Mouse (Mus musculus) adrenal gland, adult 18-20 months (tissue): ENCODE results near the gene Slc4a3. TPM values are rescaled to one million over a fixed set of nuclear protein-coding genes. Genes with fewer than 3 reads are reported as not detected.

ENCODE experiments used
- DNase-seq, 2 experiments: peaks; one replicate each; pipeline ENCODE4 v3.0.0; 2021 to 2022; ENCODE audit warnings: low spot score in 2 of 2
- long read RNA-seq, 2 experiments: library from polyadenylated mRNA; stranded (forward); transcript quantifications; one replicate each; pipeline ENCODE4 v2.0.0; 2021
- total RNA-seq, 2 experiments: library from RNA; stranded (reverse); gene quantifications; 1 replicate in 1 of 2; 2 replicates in 1 of 2; pipeline ENCODE4 v1.2.3; 2021

Slc4a3 gene
- 100 to 1,000 TPM in 1 of 2 experiments, 10 to 100 TPM in 1; 92.6 to 132 TPM for total RNA-seq
- long read RNA-seq, experiment 1, full-length matches to known transcripts = 2 of 73 reads
- long read RNA-seq, experiment 1, partial matches to known transcripts = 27 of 73 reads
- long read RNA-seq, experiment 1, other reads (novel, unspliced or antisense) = 44 of 73 reads
- long read RNA-seq, experiment 2, partial matches to known transcripts = 63 of 134 reads
- long read RNA-seq, experiment 2, other reads (novel, unspliced or antisense) = 71 of 134 reads

- DNase-seq = peak; percentile 68 to 76
Measured at GRCm38 (mm10) chr1:75545965-75546956, at the start of gene Slc4a3. Gene Slc4a3 (plus strand): TSS chr1:75546266.

GRCm38 (mm10) chr1:75498897-75499296 lies 47.2 kb upstream of the Slc4a3 start:
- DNase-seq = no peak

DNA sequence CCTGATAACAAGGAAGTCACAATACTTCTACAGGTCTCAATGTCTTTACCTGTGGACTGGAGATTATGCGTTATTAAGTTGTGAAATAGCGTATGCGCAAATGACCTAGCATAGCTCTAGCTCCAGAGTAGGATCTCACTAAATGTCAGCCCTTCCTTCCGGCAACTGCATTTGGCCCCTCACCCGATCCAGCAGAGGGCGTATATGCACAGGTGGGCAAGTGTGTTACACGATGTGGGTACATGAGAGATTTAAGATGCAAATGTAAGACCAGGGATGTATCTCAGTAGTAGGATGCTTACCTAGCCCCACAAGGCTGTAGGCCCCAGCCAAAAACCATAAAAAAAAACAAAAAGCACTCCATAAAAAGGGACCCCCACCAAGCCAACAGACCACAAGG lies 46.6 kb upstream of the Slc4a3 start:
- DNase-seq = no peak

GRCm38 (mm10) chr1:75501905-75502304 lies 44.2 kb upstream of the Slc4a3 start:
- DNase-seq = no peak

- no peak for DNase-seq
Measured at GRCm38 (mm10) chr1:75502945-75503650, 43.0 kb upstream of the Slc4a3 start.

DNA sequence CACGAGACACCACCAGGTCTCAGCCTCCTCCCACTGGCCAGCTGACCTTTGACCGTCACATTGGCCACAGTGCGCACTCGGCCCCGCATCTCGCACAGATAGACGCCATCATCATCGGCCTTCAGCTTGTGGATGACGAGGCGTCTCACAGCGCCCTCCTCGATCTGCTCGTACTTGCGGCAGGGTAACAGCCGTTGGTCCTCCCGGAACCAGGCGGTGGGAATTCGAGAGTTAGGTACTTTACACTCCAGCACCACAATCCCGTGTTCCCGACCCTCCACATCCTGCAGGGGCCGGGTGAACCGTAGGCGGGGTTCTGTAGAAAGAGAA lies 42.5 kb upstream of the Slc4a3 start:
- DNase-seq = peak in 1 of 2 experiments; percentile 41

GRCm38 (mm10) chr1:75504256-75505045 lies 41.6 kb upstream of the Slc4a3 start:
- DNase-seq = no peak

DNA sequence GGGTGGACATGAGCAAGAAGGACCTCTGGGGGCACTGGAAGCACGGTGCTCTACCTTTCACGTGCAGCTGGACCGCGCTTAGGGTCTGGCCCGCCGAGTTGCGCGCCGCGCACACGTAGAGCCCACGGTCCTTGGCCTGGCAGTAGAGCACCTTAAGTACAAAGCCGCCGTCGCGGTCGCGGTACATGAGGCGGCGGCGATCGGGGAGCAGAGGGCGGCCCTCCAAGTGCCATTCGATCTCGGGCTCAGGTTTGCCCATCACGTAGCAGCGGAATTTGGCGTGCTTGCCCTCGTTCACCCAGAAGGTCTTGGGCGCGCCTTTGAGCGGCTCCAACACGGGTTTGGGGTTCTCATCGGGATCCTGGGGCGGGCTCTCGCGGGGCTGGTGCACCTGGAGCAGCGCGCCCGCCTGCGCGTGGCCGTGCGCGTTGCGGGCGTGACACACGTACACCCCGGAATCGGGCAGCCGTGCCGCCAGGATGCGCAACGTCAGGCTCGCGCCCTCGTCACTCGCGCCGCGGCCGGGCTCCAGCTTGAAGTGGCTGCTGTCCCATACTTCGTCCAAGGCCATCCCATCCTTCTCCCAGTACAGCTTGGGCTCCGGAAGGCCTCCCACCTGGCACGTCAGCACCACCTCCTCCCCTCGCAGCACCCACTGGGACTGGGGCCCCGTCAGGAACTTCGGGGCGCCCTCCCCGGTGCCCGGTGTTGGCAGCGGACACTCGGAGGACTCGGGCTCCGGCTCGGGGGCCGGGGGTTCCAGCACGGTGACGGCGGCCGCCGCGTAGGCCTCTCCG lies 40.7 kb upstream of the Slc4a3 start:
- DNase-seq = peak; percentile 65 to 76

- peak; percentile 54 to 56 for DNase-seq
Measured at GRCm38 (mm10) chr1:75505956-75506831, 39.9 kb upstream of the Slc4a3 start, which contains the start of gene Obsl1. Gene Obsl1 (minus strand): TSS chr1:75506452.

GRCm38 (mm10) chr1:75507006-75507405 lies 39.1 kb upstream of the Slc4a3 start, which contains the start of gene Inha:
Gene Inha (plus strand): TSS chr1:75507077.
- no peak for DNase-seq

DNA sequence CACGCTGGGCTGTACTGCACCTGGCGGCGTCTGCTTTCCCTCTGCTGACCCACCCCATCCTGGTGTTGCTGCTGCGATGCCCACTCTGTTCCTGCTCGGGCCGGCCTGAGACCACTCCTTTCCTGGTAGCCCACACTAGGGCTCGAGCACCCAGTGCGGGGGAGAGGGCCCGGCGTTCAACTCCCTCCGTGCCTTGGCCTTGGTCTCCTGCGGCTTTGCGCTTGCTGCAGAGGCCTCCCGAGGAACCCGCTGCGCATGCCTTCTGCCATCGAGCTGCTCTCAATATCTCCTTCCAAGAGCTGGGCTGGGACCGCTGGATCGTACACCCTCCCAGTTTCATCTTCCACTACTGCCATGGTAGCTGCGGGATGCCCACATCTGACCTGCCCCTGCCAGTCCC lies 36.5 kb upstream of the Slc4a3 start:
- DNase-seq = no peak

DNA sequence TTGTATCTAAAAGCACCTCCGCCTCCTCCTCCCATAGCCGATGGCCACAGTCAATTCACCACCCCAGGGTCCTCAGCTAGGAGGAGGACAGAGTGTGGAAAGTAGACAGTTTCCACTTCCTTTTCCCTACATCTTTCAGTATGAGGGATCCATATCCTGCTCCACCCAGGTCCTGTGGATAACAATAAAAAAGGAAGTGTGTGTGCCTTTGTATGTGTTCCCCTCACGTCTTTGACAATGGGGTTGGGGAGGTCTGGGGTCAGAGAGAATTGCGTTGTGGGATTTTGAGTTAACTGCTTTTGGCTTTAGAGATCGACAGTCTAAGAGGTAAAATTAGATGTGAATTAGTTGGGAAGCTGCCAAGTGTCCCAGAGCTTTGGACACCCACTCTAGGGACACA lies 35.9 kb upstream of the Slc4a3 start:
- no peak for DNase-seq

DNA sequence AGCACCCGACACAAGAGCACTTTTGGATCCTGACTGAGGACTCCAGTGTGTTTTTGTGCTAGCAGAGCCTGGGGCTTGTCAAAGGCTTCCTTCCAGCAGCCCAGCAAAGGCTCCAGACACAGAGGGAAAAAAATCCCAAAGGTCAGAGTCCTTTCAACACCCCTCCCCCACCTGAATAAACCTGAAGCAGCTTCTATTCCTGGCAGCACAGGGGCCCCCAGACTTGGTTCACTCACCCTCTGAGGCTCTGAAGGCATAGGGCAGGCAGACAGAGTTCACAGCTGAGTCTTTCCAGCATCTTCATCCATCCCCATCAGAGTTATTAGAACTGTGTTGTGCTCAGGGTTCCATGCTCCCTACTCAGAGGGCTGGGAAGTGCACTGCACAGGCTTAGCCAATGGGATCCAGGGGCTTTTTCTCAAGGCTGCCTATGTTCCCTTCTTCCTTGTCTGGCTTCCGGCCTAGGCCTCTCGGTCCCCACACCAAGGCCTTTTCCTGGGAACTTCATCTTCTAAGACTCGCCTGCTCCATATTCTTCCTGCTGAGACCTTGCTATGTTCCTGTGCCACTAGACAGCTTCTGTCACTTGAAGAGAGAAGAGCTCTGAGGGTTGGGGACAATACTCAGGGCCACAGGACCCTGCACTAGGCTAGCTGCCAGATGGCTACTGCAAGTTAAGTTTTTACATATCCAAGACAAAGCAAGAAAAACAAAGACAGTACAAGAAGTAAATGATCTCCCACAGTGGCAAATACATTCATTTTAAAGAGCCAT lies 34.4 kb upstream of the Slc4a3 start:
- no peak for DNase-seq

GRCm38 (mm10) chr1:75512550-75512949 lies 33.5 kb upstream of the Slc4a3 start:
- DNase-seq = no peak

DNA sequence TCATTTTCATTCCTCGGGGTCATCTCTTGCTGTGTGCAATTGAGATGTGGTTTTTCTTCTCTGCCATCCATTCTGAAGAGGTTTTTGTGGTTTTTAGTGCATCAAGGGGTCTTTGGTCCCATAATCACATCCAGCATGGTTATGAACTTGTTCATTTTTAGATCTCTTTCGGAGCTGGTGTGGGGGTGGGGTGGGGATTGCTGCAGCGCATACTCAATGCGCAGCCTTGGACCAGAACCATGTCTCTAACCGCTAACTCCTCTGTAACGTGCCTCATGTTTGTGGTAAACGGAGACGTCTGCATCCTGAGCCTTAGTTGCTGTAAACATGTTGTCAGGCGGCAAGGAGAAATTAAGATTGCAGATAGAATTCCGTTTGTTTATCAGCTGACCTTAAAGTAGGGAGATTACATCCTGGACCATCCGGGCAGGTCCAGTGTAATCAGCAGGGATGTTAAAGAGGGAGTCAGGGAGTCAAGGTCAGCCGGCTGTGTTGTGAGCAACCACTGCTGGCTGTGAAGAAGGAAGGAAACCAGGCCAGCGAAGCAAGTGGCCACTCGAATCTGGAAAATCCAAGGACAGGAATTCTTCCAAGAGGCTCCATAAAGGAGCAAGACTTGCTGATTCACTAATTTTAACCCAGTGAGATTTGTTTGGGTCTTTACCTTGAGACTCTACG lies 29.2 kb upstream of the Slc4a3 start:
- no peak for DNase-seq

DNA sequence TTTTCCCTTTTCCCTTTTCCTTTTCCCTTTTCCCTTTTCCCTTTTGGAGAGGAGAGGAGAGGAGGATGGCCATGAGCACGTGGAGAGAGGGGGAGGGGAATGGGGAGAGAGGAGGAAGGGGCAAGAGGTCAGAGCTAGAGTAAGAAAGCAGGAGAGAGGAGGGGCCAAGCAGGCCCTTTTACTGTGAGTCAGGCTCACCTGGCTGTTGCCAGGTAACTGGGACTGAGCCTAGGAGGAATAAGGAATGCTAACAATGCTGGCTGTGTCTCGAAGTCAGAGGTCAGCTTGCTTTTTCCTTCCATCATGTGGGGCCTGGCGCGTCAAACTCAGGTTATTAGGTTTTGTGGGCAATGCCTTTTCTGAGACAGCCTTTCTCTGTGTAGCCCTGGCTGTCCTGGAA lies 28.1 kb upstream of the Slc4a3 start:
- DNase-seq = no peak

DNA sequence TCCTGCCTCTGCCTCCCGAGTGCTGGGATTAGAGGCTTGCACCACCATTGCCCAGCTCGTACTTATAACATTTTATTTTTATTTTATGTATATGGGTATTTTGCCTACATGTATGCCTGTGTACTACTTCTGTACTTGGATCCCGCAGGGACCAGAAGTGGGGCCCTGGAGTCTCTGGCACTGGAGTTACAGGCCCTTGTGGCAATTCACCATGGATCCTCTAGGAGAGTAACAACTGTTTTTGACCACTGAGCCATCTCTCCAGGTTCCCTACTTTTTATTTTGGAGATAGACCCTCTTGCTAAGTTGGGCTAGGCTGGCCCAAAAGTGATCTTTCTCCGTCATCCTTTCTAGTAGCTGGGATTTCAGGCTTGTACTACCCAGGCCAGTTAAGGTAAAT lies 27.6 kb upstream of the Slc4a3 start:
- no peak for DNase-seq

DNA sequence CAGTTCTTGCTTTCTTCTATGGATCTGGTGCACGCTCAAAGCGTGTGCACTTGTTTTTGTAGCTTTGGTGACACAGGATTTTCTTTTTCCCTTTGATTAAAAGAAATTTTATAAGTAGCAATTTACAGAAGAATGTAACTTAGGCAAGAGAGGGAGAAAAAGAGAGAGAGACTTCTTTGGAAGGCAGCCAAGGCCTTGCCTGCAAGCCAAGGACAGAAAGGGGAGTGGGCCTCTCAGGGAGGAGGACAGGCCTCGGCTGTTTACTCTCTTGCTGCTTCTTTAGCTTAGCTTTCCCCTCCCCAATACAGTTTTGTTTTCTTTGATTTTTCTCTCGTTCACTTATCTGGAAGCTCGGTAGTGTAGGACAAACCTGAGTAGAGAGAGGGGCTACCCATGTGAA lies 26.5 kb upstream of the Slc4a3 start:
- no peak for DNase-seq
